9 mouse cellular contexts compared by ENCODE assay signal in genomic region chr2:141013443-141014165, GRCm38 (mm10).
A peak's percentile ranks its signal among the peaks of the same experiment; 100 is the strongest.
DNase-seq lines count a peak whose midpoint lies in the region; ATAC-seq lines count a peak whose summit lies in the region.
"Had no signal": no experiment of that assay in that cellular context is flagged by ENCODE, and none has a peak within 500 bp of the region (broad histone marks: within the 10 kb centered on the region; RNA-seq: fewer than 3 reads in every experiment).

No protein-coding gene starts in this region.

- H3K4me2 ChIP-seq in neural tube, embryonic 12.5 days (replicated peaks) = no peak overlapping the region
- H3K4me2 ChIP-seq: limb, embryonic 15.5 days had no signal

- no peak overlapping the region for H3K4me3 ChIP-seq in neural tube, embryonic 12.5 days
- H3K4me3 ChIP-seq: limb, embryonic 15.5 days had no signal

- H3K9ac ChIP-seq in neural tube, embryonic 12.5 days = no peak overlapping the region
- H3K9ac ChIP-seq: limb, embryonic 15.5 days had no signal

- H3K36me3 ChIP-seq in neural tube, embryonic 12.5 days = no peaks in the 10 kb centered on the region
- H3K36me3 ChIP-seq: limb, embryonic 15.5 days had no signal

- H3K9me3 ChIP-seq in neural tube, embryonic 12.5 days = no peaks in the 10 kb centered on the region
- H3K9me3 ChIP-seq: limb, embryonic 15.5 days had no signal

- no peak for ATAC-seq in cerebellum, adult (ENCODE audit: insufficient number of reproducible peaks, low FRiP score, low TSS enrichment)
- peak; percentile 77 for ATAC-seq in neural tube, embryonic 12.5 days (ENCODE audit: low FRiP score, low read depth)
- ATAC-seq in erythroblast, adult 5-6 weeks (replicated peaks; ENCODE audit: low FRiP score, poor library complexity, severe bottlenecking) = no peak

- H3K27me3 ChIP-seq in neural tube, embryonic 12.5 days (replicated peaks) = no peaks in the 10 kb centered on the region
- H3K27me3 ChIP-seq: limb, embryonic 15.5 days had no signal

- peaks cover 12% of the 10 kb centered on the region for H3K4me1 ChIP-seq in neural tube, embryonic 12.5 days
- H3K4me1 ChIP-seq: limb, embryonic 15.5 days had no signal

- no peak overlapping the region for H3K27ac ChIP-seq in neural tube, embryonic 12.5 days
- H3K27ac ChIP-seq: limb, embryonic 15.5 days had no signal

- DNase-seq in cerebellum, adult 11 months = peak; percentile 13
- DNase-seq in 3T3-L1 (ENCODE audit: low read depth, low spot score) = peak; percentile 52
- peak; percentile 39 for DNase-seq in embryo, embryonic 10 days (ENCODE audit: low spot score)
- peak; percentile 3 to 7 for DNase-seq in heart, postnatal 36 days
- no peak for DNase-seq in frontal cortex, postnatal 14 days (ENCODE audit: low spot score in 2 of 2)

- WGBS in neural tube, embryonic 12.5 days = 9% methylated on average over 8 of the region's 8 CpGs

- intact Hi-C loops in heart, postnatal 36 days (cut with DNase I) = no loop called here

Comparison
In these comparisons a context has a peak if more than half of its experiments do, and no peak if none do; other contexts are left out.
1. DNase-seq: peak in cerebellum, adult 11 months (single experiment), 3T3-L1 (single experiment), embryo, embryonic 10 days (single experiment) and heart, postnatal 36 days (2 of 2); none in frontal cortex, postnatal 14 days (0 of 2).